Mouse (Mus musculus) adrenal gland, adult 18-20 months (tissue): ENCODE data around the gene Rabggta. TPM values are rescaled to one million over a fixed set of nuclear protein-coding genes. Genes with fewer than 3 reads are reported as not detected.

Experiments used
- DNase-seq, 2 experiments: peaks; one replicate each; pipeline ENCODE4 v3.0.0; 2021 to 2022; ENCODE audit warnings: low spot score in 2 of 2
- total RNA-seq, 2 experiments: library from RNA; stranded (reverse); gene quantifications; 1 replicate in 1 of 2; 2 replicates in 1 of 2; pipeline ENCODE4 v1.2.3; 2021

Rabggta gene
- total RNA-seq, 2 experiments from 2014 or later = 15.9 to 20.0 TPM

DNA sequence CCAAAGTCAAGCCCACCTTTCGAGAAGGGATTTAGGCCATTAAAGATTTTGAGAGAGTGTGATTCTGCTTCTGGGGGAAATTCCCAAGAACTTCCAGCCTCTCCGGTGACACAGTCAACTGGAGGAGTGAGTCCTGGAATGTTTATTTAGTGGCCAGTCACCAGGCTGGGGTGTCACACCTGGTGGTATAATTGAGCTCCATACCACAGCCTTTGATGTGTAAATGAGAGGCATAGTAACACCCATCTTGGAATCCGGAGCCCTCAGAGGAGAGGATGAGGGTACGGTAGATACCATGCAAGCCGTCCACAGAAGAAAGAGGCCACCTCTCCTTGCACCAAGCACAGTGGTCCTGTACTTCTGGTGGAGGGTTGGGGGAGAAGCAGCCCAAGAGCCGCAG, 19.3 kb downstream of the Rabggta start:
- no peak for DNase-seq

DNA sequence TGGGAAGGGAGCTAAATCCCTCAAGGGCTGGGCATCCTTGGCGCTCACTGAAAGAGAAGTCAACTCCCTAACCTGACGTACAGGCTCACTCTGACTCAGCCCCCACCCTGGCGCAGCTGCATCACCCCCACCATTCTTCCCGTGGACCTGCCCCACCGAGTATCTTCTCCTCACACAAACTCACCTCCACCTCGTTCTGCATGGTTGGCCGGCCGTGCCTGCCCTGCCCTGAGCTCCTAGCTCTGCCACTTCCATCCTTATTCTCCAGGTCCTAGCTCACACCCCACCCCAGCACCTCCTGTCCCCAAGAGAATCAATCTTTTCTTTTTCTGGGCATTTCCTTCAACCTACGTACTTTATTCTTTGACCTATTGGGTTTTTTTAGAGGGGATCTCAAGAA, 20.9 kb downstream of the Rabggta start:
- DNase-seq = no peak

- no peak for DNase-seq
These were observed 24.8 kb downstream of the Rabggta start for GRCm38 (mm10) chr14:55697226-55697625.

- DNase-seq = no peak
These were observed 32.6 kb downstream of the Rabggta start for GRCm38 (mm10) chr14:55689433-55689832.

GRCm38 (mm10) chr14:55682118-55682493, 40.0 kb downstream of the Rabggta start:
- no peak for DNase-seq

DNA sequence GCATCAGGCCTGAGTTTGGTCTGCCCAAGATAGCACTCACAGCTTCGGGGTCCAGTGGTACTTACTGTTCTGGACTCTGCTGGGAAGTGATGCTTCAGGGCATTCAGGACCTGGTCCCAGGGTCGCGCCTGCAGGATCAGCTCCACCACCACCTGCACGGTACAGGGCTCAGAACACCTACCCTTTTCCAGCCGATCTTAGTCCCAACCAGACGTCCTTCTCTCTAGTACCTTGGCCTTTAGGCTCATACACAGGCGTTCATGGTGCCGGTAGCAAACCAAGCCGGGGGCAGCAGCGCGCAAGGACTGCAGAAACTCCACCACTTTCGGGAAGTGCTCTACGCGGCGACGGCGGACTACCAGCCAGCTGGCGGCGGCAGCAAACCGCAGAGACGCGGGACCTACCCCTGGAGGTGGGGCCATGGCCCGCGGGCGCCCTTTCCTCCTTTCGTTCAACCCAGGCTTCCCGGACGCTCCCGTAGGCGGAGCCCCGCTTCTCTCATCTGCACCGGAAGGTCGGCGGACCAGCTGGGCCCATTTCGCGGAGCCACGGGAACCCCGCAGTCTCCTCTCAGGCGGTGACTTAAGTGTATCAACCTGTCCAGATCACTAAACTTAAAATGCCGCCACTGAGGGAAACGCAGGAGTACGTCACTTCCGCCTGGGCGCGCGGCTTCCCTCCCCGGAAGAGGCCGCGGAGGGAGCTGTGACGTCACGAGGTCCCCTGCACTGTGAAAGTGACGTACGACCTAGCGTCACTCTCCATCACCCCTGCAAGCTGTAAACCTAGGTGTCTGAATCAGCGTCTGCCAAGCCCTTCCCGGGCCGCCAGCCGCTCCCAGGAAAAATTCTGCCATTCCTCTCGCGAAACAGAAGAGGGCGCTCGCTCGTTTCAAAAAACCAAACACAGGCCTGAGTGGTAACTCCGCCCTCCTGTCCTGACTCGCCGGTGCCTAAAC, 40.6 kb downstream of the Rabggta start, which contains the start of gene Tinf2:
TSS of gene Tinf2 (minus strand) at position 661 of the 958 bp plus-strand sequence.
- DNase-seq = peak; percentile 92 to 94

DNA sequence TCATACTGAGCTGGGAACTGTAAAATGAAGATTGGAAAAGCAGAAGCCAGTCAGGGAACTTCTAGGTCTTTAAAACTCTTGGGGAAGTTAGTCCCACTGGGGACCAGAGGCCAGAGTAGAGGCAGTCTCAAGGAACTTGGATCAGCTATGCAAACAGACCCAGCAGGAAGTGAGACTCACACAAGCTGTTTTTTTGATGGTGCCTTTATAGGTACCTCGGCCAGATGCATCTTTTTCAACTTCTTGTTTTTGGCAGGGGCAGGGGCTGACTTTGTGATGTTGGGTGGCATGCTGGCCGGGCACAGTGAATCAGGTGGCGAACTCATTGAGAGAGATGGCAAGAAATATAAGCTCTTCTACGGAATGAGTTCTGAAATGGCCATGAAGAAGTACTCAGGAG, 44.4 kb downstream of the Rabggta start:
- no peak for DNase-seq

DNA sequence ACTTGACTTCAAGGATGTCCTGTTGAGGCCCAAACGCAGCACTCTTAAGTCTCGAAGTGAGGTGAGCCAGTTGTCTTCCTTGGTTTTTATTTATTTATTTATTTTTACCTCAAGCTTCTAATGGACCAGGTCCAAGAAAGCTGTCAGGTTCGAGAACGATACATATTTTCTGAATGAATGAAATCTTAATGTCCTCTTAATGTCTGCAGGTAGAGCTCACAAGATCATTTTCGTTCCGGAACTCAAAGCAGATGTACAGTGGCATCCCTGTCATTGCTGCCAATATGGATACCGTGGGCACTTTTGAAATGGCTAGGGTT, 49.4 kb downstream of the Rabggta start:
- no peak for DNase-seq

- DNase-seq = peak; percentile 73 to 85
These were observed 50.0 kb downstream of the Rabggta start, which contains the start of the genes Gmpr2 and Nedd8 for GRCm38 (mm10) chr14:55671833-55672740. Gmpr2 (plus strand) TSS chr14:55671941. Nedd8 (minus strand) TSS chr14:55672124.

DNA sequence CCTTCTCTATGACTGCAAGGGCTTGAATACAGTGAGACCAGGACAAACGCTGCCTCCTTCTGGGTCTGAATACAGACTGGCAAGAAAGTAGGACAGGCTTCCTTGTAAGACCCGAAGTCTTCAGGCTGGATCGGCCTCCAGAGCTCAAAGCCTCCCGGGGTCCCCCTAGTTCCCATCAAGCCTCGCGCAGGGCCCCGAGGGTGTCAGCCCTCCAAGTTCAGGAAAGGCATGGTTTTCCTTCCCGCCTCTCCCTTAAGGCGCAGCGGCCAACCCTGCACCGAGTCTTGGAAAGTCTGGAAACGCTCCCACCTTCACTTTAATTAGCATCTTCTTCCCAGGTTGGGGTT, 50.6 kb downstream of the Rabggta start:
- DNase-seq = no peak

Other genes starting within 250 kb of the Rabggta start
- gene Dhrs4, start 243.5 kb downstream of the Rabggta start, total RNA-seq = 100 to 1,000 TPM in 1 of 2 experiments, 10 to 100 TPM in 1; 79.4 to 114 TPM
- gene Carmil3, start 231.6 kb downstream of the Rabggta start, total RNA-seq = 1 to 10 TPM; 4.8 to 5.4 TPM
- under 1 TPM in 1 of 2 experiments, not detected in 1; 0.13 TPM for gene Cpne6, start 211.8 kb downstream of the Rabggta start, total RNA-seq
- not detected for gene Nrl, start 197.3 kb downstream of the Rabggta start, total RNA-seq
- 10 to 100 TPM; 21.6 to 31.7 TPM for gene Pck2, start 182.0 kb downstream of the Rabggta start, total RNA-seq
- gene Dcaf11, start 162.3 kb downstream of the Rabggta start, total RNA-seq = 100 to 1,000 TPM; 107 to 153 TPM
- gene A730061H03Rik, start 161.9 kb downstream of the Rabggta start, total RNA-seq = 1 to 10 TPM in 1 of 2 experiments, not detected in 1; 1.5 TPM
- 1 to 10 TPM in 1 of 2 experiments, under 1 TPM in 1; 0.96 to 2.3 TPM for gene Fitm1, start 146.6 kb downstream of the Rabggta start, total RNA-seq
- gene Psme1, start 144.1 kb downstream of the Rabggta start, total RNA-seq = 100 to 1,000 TPM; 231 to 367 TPM
- gene Emc9, start 137.0 kb downstream of the Rabggta start, total RNA-seq = 10 to 100 TPM; 27.5 to 45.7 TPM
- 100 to 1,000 TPM; 400 to 422 TPM for gene Psme2, start 131.2 kb downstream of the Rabggta start, total RNA-seq
- gene Rnf31, start 130.6 kb downstream of the Rabggta start, total RNA-seq = 10 to 100 TPM; 28.1 to 36.0 TPM
- 10 to 100 TPM; 20.0 to 26.2 TPM for gene Irf9, start 118.7 kb downstream of the Rabggta start, total RNA-seq
- 1 to 10 TPM; 3.5 to 7.4 TPM for gene Rec8, start 104.2 kb downstream of the Rabggta start, total RNA-seq
- 100 to 1,000 TPM in 1 of 2 experiments, 10 to 100 TPM in 1; 95.4 to 122 TPM for gene Ipo4, start 86.3 kb downstream of the Rabggta start, total RNA-seq
- gene Gm49378, start 84.4 kb downstream of the Rabggta start, total RNA-seq = 1 to 10 TPM in 1 of 2 experiments, not detected in 1; 2.1 TPM
- gene Tm9sf1, start 78.5 kb downstream of the Rabggta start, total RNA-seq = 10 to 100 TPM; 70.2 to 84.9 TPM
- gene Tssk4, start 72.1 kb downstream of the Rabggta start, total RNA-seq = 1 to 10 TPM in 1 of 2 experiments, under 1 TPM in 1; 0.58 to 1.2 TPM
- 10 to 100 TPM; 37.1 to 59.5 TPM for gene Mdp1, start 61.8 kb downstream of the Rabggta start, total RNA-seq
- gene Gmpr2, start 50.3 kb downstream of the Rabggta start, total RNA-seq = 10 to 100 TPM; 24.0 to 24.5 TPM
- 100 to 1,000 TPM; 312 to 368 TPM for gene Nedd8, start 50.1 kb downstream of the Rabggta start, total RNA-seq
- gene Tinf2, start 40.4 kb downstream of the Rabggta start, total RNA-seq = 10 to 100 TPM; 34.3 to 59.4 TPM
- under 1 TPM; 0.29 to 0.30 TPM for gene Tgm1, start 8.3 kb downstream of the Rabggta start, total RNA-seq
- gene Dhrs1, start 23.4 kb upstream of the Rabggta start, total RNA-seq = 10 to 100 TPM; 60.4 to 72.0 TPM
- gene Nop9, start 23.4 kb upstream of the Rabggta start, total RNA-seq = 10 to 100 TPM; 14.0 to 14.3 TPM
- 1 to 10 TPM in 1 of 2 experiments, under 1 TPM in 1; 0.76 to 2.3 TPM for gene Cideb, start 36.2 kb upstream of the Rabggta start, total RNA-seq
- gene Ltb4r2, start 39.2 kb upstream of the Rabggta start, total RNA-seq = not detected
- under 1 TPM; 0.42 to 0.50 TPM for gene Ltb4r1, start 43.7 kb upstream of the Rabggta start, total RNA-seq
- gene Adcy4, start 61.8 kb upstream of the Rabggta start, total RNA-seq = 10 to 100 TPM in 1 of 2 experiments, 1 to 10 TPM in 1; 8.3 to 17.1 TPM
- gene Ripk3, start 66.6 kb upstream of the Rabggta start, total RNA-seq = 1 to 10 TPM; 3.6 to 4.5 TPM
- gene Nfatc4, start 100.9 kb upstream of the Rabggta start, total RNA-seq = 10 to 100 TPM; 17.4 to 21.4 TPM
- gene Nynrin, start 131.7 kb upstream of the Rabggta start, total RNA-seq = 1 to 10 TPM; 8.2 to 9.0 TPM
- gene Cbln3, start 162.1 kb upstream of the Rabggta start, total RNA-seq = not detected
- gene Khnyn, start 162.7 kb upstream of the Rabggta start, total RNA-seq = 10 to 100 TPM; 14.8 to 17.6 TPM
- gene Sdr39u1, start 178.0 kb upstream of the Rabggta start, total RNA-seq = 10 to 100 TPM; 66.9 to 90.4 TPM
- gene Cma1, start 222.4 kb upstream of the Rabggta start, total RNA-seq = 1 to 10 TPM; 1.8 to 3.4 TPM
- under 1 TPM in 1 of 2 experiments, not detected in 1; 0.51 TPM for gene Cma2, start 228.7 kb upstream of the Rabggta start, total RNA-seq